Mouse (Mus musculus): Measurements from ENCODE around the gene Pafah1b3. TPM values are rescaled to one million over a fixed set of nuclear protein-coding genes. Genes with fewer than 3 reads are reported as not detected.

The Pafah1b3 gene
- polyA plus RNA-seq, 1 experiment, result 62.9 TPM

DNA sequence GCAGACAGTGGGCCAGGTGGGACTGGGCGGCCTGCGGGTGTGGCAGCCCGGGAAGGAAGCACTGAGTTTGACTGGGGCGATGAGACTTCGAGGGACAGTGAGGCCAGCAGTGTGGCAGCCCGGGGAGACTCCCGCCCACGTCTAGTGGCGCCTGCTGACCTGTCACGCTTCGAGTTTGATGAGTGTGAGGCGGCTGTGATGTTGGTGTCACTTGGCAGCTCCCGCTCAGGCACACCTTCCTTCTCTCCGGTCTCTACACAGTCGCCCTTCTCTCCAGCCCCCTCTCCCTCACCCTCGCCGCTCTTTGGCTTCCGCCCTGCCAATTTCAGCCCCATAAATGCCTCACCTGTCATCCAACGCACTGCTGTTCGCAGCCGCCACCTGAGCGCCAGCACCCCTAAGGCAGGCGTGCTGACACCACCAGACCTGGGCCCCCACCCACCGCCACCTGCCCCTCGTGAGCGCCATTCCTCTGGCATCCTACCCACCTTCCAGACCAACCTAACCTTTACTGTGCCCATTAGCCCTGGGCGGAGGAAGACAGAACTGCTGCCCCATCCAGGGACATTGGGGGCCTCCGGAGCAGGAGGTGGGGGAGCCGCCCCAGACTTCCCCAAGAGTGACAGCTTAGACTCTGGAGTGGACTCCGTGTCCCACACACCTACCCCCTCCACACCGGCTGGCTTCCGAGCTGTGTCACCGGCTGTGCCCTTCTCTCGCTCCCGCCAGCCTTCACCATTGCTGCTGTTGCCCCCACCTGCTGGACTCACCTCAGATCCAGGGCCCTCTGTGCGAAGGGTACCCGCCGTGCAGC, 25.1 kb downstream of the Pafah1b3 start:
- no peak for DNase-seq (ENCODE audit: low read depth in 1 of 2, low spot score in 2 of 2)
- TF ChIP-seq CTCF (IDR thresholded peaks at IDR 0.05; ENCODE audit: extremely low read depth, insufficient read depth, insufficient read length, insufficient replicate concordance) (no peak), POLR2A (IDR thresholded peaks at IDR 0.05; ENCODE audit: low read depth, low read length) (no peak)
- Histone ChIP-seq H3K4me1 (ENCODE audit: control insufficient read depth, insufficient read depth, insufficient read length) (peaks cover 28% of the 10 kb centered on the region), H3K4me3 (ENCODE audit: extremely low read depth, insufficient read depth, insufficient read length) (no peak overlapping the region), H3K27me3 (ENCODE audit: control insufficient read depth, insufficient read depth, low read length) (no peaks in the 10 kb centered on the region), H3K36me3 (ENCODE audit: control insufficient read depth, insufficient read depth, low read length) (peaks cover 14% of the 10 kb centered on the region; the same call in 1 of the 2 replicates), H3K27ac (ENCODE audit: insufficient read depth, low read length) (no peak overlapping the region)
- 93% methylated on average over 38 of the region's 38 CpGs for WGBS

DNA sequence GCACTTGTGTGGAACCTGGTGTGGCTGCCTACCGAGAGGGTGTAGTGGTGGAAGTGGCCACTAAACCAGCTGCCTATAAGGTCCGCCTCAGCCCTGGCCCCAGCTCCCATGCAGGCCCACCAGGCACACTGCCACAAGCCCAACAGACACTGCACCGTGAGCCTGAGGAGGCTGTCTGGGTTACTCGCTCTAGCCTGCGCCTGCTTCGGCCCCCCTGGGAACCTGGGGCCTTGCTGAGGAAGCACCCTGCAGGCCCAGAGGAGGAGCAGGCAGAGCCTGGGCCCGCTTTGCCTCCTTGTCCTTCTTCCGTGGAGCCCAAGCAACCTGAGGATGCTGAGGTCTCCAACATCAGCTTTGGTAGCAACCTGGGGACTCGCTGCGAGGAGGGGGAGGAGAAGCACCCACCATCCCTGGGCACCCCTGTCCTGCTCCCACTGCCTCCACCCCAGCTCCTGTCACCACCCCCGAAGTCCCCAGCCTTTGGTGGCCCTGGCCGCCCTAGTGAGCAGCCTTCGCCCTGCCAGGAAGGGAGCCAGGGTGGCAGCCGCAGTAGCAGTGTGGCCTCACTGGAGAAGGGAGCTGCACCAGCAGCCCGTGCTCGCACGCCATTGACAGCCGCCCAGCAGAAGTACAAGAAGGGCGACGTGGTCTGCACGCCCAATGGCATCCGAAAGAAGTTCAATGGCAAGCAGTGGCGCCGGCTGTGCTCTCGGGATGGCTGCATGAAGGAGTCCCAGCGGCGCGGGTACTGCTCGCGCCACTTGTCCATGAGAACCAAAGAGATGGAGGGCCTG, 25.9 kb downstream of the Pafah1b3 start:
- Histone ChIP-seq H3K4me3 (ENCODE audit: extremely low read depth, insufficient read depth, insufficient read length) (no peak overlapping the region), H3K27me3 (ENCODE audit: control insufficient read depth, insufficient read depth, low read length) (no peaks in the 10 kb centered on the region), H3K36me3 (ENCODE audit: control insufficient read depth, insufficient read depth, low read length) (peaks cover 14% of the 10 kb centered on the region; the same call in 1 of the 2 replicates), H3K4me1 (ENCODE audit: control insufficient read depth, insufficient read depth, insufficient read length) (peaks cover 27% of the 10 kb centered on the region), H3K27ac (ENCODE audit: insufficient read depth, low read length) (no peak overlapping the region)
- no peak for DNase-seq (ENCODE audit: low read depth in 1 of 2, low spot score in 2 of 2)
- TF ChIP-seq POLR2A (IDR thresholded peaks at IDR 0.05; ENCODE audit: low read depth, low read length) (no peak), CTCF (IDR thresholded peaks at IDR 0.05; ENCODE audit: extremely low read depth, insufficient read depth, insufficient read length, insufficient replicate concordance) (no peak)
- 94% methylated on average over 29 of the region's 30 CpGs for WGBS

DNA sequence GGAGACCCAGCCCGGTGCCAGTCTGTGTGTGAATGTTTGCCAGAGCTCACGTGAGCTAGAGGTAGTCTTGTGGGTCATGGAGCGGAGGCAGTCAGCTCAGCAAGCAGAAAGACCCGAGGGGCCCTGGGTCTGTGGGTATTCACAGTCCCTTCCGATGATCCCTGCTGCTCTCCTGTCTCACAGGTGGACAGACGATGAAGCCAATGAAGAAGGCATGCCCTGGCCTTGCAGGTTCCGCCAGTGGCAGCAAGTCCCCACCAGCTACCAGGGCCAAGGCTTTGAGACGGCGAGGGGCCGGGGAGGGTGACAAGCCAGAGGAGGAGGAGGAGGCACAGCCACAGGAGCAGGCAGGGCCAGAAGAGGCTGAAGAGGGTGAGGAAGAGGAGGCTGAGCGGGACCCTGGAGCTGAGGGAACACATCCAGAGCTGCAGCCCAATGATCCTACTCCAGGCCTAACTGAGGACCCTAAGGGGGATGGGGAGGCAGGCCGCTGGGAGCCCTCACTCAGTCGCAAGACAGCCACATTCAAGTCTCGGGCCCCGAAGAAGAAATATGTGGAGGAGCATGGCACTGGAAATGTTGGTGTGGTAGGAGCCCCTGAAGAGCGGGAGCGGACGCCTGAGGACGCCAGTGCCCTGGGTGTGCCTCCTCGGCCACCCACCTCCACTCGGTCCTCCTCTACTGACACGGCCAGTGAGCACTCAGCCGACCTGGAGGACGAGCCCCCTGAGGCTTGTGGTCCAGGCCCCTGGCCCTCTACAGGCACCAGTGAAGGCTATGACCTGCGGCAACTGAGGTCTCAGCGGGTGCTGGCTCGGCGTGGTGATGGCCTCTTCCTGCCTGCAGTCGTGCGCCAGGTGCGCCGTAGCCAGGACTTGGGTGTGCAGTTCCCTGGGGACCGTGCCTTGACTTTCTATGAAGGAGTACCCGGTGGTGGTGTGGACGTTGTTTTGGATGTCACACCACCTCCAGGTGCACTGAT, 26.8 kb downstream of the Pafah1b3 start:
- no peak for TF ChIP-seq POLR2A (IDR thresholded peaks at IDR 0.05; ENCODE audit: low read depth, low read length)
- no peak for TF ChIP-seq CTCF (IDR thresholded peaks at IDR 0.05; ENCODE audit: extremely low read depth, insufficient read depth, insufficient read length, insufficient replicate concordance)
- 84% methylated on average over 35 of the region's 35 CpGs for WGBS
- peaks cover 14% of the 10 kb centered on the region; the same call in 1 of the 2 replicates for H3K36me3 ChIP-seq (ENCODE audit: control insufficient read depth, insufficient read depth, low read length)

DNA sequence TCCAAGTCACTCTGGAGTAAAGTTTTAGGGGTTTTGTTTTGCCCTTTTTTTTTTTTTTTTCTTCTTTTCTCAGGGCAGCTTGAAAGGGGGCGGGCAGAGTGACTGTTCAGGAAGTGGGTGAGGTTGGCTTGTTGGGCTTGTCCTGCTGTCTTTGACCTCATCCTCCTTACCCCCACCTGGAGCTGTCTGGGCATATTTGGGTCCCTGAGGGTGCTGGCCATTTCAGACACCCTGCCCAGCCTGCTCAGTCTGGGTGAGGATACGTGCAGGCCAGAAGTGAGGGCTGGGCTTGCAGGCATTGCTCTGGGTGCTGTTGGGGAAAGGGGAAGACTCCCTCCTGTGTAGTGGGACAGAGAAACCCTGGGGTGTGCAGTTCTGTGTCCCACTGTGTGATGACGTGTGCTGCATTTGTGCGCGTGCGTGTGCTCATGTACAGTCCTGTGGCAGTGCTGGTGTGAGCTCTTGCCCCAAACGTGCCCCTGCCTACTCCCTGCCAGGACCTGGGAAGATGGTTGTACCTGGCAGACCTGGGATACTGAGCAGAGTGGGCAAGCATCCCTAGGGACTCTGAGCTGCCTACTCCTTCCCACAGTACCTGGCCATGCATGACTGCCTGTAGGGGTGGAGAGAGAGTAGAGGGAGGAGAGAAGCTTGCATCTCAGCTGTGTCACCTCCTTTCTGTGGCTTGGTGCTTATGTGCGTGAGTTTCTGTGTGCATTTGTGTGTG, 28.1 kb downstream of the Pafah1b3 start:
- H3K27me3 ChIP-seq (ENCODE audit: control insufficient read depth, insufficient read depth, low read length), result no peaks in the 10 kb centered on the region
- DNase-seq (ENCODE audit: low read depth in 1 of 2, low spot score in 2 of 2), result no peak
- WGBS, result 11% methylated on average over 8 of the region's 8 CpGs
- H3K27ac ChIP-seq (ENCODE audit: insufficient read depth, low read length), result peak overlapping the region; percentile 75
- H3K4me3 ChIP-seq (ENCODE audit: extremely low read depth, insufficient read depth, insufficient read length), result peak overlapping the region; percentile 76; the same call in 1 of the 2 replicates
- peaks cover 27% of the 10 kb centered on the region for H3K4me1 ChIP-seq (ENCODE audit: control insufficient read depth, insufficient read depth, insufficient read length)
- no peak for TF ChIP-seq POLR2A (IDR thresholded peaks at IDR 0.05; ENCODE audit: low read depth, low read length)
- no peak for TF ChIP-seq CTCF (IDR thresholded peaks at IDR 0.05; ENCODE audit: extremely low read depth, insufficient read depth, insufficient read length, insufficient replicate concordance)
- H3K36me3 ChIP-seq (ENCODE audit: control insufficient read depth, insufficient read depth, low read length), result peaks cover 14% of the 10 kb centered on the region; the same call in 1 of the 2 replicates

More for the DNA sequence above, 26.8 kb downstream of the Pafah1b3 start:
- Histone ChIP-seq H3K4me1 (ENCODE audit: control insufficient read depth, insufficient read depth, insufficient read length) (peaks cover 27% of the 10 kb centered on the region), H3K27me3 (ENCODE audit: control insufficient read depth, insufficient read depth, low read length) (no peaks in the 10 kb centered on the region), H3K27ac (ENCODE audit: insufficient read depth, low read length) (peak overlapping the region; percentile 75; the same call in 1 of the 2 replicates), H3K4me3 (ENCODE audit: extremely low read depth, insufficient read depth, insufficient read length) (no peak overlapping the region)
- no peak for DNase-seq (ENCODE audit: low read depth in 1 of 2, low spot score in 2 of 2)

DNA sequence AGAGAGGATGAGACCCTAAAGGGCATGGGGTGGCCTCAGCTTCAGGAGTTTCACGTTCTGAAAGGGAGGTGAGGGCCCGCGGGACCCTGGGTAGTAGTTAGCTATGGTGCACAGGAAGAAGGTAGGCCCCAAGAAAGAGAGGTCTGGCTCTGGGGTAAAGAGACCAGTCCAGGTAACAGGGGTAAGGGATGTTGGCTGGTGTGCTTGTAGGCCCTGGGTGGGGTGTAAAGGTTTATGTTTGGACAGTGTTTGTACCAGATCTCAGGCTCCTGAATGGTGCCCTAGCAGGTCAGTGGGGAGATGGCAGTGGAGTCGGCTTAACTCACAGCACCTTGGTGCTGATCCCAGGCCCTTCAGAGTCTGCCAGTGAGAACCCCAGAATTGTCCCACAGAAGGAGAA, 28.8 kb downstream of the Pafah1b3 start:
- 6% methylated on average over 4 of the region's 4 CpGs for WGBS
- peaks cover 27% of the 10 kb centered on the region for H3K4me1 ChIP-seq (ENCODE audit: control insufficient read depth, insufficient read depth, insufficient read length)
- no peak for DNase-seq (ENCODE audit: low read depth in 1 of 2, low spot score in 2 of 2)
- H3K4me3 ChIP-seq (ENCODE audit: extremely low read depth, insufficient read depth, insufficient read length), result peak overlapping the region; percentile 76
- peaks cover 14% of the 10 kb centered on the region; the same call in 1 of the 2 replicates for H3K36me3 ChIP-seq (ENCODE audit: control insufficient read depth, insufficient read depth, low read length)
- TF ChIP-seq CTCF (IDR thresholded peaks at IDR 0.05; ENCODE audit: extremely low read depth, insufficient read depth, insufficient read length, insufficient replicate concordance) (no peak), POLR2A (IDR thresholded peaks at IDR 0.05; ENCODE audit: low read depth, low read length) (no peak)
- no peaks in the 10 kb centered on the region for H3K27me3 ChIP-seq (ENCODE audit: control insufficient read depth, insufficient read depth, low read length)
- H3K27ac ChIP-seq (ENCODE audit: insufficient read depth, low read length), result peak overlapping the region; percentile 75

All from spleen, adult 2 months (tissue).